Mouse (Mus musculus) cerebellum, adult 2 months (tissue): ENCODE data around the gene Hdgf.

Experiments
- CTCF ChIP-seq: fragments of 200-500 bp; IDR thresholded peaks from 2 replicates; pipeline ENCODE4 v1.5.1; 2011; ENCODE audit warnings: low read depth, mild to moderate bottlenecking, control low read depth, low read length, moderate library complexity, borderline replicate concordance; ENCODE audit not compliant: insufficient read depth
- POLR2A ChIP-seq: fragments of 200-500 bp; IDR thresholded peaks from 2 replicates; pipeline ENCODE4 v1.6.1; 2011; ENCODE audit warnings: low read length, control low read depth, borderline replicate concordance; ENCODE audit not compliant: insufficient read depth

GRCm38 (mm10) chr3:87905880-87906485, at the start of gene Hdgf:
- TF ChIP-seq CTCF (no peak), POLR2A (no peak)
